Mouse (Mus musculus) megakaryocyte, embryonic 14.5 days (primary cell): ENCODE data around the gene Tbc1d16. TPM values are rescaled to one million over a fixed set of nuclear protein-coding genes. Genes with fewer than 3 reads are reported as not detected.

Source experiments
- H3K27me3 ChIP-seq: replicated peaks from 2 replicates; pipeline ENCODE3; 2012; ENCODE audit warnings: inconsistent platforms
- H3K36me3 ChIP-seq: replicated peaks from 2 replicates; pipeline ENCODE3; 2012; ENCODE audit warnings: low read length, inconsistent platforms, mixed read lengths
- H3K4me1 ChIP-seq: 2 replicates; pipeline ENCODE4 v1.6.1; 2012; ENCODE audit warnings: inconsistent platforms
- H3K4me3 ChIP-seq: replicated peaks from 2 replicates; pipeline ENCODE3; 2012; ENCODE audit warnings: moderate library complexity, mild to moderate bottlenecking, inconsistent platforms
- H3K9me3 ChIP-seq: 2 replicates; pipeline ENCODE4 v1.6.1; 2012; ENCODE audit warnings: inconsistent platforms
- FLI1 ChIP-seq: IDR thresholded peaks from 2 replicates; pipeline ENCODE4 v1.6.1; 2012; ENCODE audit warnings: low read length, inconsistent platforms, mixed read lengths
- GATA1 ChIP-seq: IDR thresholded peaks from 3 replicates; pipeline ENCODE4 v1.6.1; 2012; ENCODE audit warnings: mixed read lengths, low read length, inconsistent platforms, borderline replicate concordance
- polyA plus RNA-seq: library from polyadenylated mRNA; stranded (reverse); fragments of >175 nt; gene quantifications from 2 replicates; pipeline ENCODE4 v1.2.3, GENCODE M21; 2012; ENCODE audit warnings: low replicate concordance; ENCODE audit not compliant: insufficient read depth

The Tbc1d16 gene
- polyA plus RNA-seq, 1 experiment, result 0.85 TPM

DNA sequence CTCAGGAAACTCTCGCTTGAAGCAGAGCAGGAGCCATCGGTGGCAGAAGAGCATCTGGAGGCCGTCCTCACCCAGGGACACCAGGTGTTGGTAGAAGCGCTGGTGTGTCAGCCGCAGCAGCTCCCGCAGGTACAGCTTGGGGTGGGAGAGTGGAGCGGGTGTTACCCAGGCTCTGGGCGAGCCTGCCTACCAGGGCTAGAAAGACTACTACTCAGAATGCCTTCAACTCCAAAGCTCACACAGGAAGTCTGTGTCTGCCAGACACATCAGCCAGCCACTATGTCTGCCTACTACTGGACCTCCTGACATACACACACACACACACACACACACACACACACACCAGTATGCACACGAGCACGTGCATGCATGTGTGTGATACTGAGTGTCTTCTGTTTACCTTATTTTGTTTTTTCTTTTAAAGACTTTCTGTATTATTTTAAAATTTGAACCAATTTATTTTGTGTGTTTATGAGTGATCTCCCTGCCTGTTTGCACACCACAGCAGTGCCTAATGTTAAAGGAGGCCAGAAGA is 77.2 kb downstream of the Tbc1d16 start:
- no peaks in the 10 kb centered on the region for H3K9me3 ChIP-seq

DNA sequence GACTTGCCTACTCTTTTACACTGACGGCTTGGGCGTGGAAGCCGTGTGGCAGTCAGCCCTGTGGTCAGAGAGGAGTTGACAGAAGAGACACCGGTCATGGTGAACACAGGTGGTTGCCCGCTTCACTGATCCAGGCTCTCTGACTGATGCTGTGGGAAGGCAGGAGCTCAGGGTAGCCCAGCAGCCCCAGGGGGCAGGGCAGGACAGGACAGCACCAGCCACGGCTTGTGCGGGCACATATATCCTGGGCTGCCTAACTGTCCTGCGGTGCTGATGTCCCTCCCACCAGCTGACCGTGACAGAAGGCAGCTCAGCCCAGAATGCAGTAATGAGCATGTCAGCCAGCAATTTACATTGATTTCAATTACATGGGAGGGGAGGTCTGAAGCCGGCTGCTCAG is 77.9 kb downstream of the Tbc1d16 start:
- no peaks in the 10 kb centered on the region; the same call in 1 of the 2 replicates for H3K4me1 ChIP-seq
- H3K36me3 ChIP-seq, result peaks cover 4% of the 10 kb centered on the region
- peaks cover 67% of the 10 kb centered on the region for H3K27me3 ChIP-seq
- no peak overlapping the region for H3K4me3 ChIP-seq
- H3K9me3 ChIP-seq, result no peaks in the 10 kb centered on the region
- no peak for TF ChIP-seq GATA1
- no peak for TF ChIP-seq FLI1

More for the DNA sequence above, 77.2 kb downstream of the Tbc1d16 start:
- Histone ChIP-seq H3K4me1 (no peaks in the 10 kb centered on the region; the same call in 1 of the 2 replicates), H3K36me3 (peaks cover 4% of the 10 kb centered on the region), H3K4me3 (no peak overlapping the region), H3K27me3 (peaks cover 62% of the 10 kb centered on the region)
- TF ChIP-seq FLI1, result no peak
- no peak for TF ChIP-seq GATA1

DNA sequence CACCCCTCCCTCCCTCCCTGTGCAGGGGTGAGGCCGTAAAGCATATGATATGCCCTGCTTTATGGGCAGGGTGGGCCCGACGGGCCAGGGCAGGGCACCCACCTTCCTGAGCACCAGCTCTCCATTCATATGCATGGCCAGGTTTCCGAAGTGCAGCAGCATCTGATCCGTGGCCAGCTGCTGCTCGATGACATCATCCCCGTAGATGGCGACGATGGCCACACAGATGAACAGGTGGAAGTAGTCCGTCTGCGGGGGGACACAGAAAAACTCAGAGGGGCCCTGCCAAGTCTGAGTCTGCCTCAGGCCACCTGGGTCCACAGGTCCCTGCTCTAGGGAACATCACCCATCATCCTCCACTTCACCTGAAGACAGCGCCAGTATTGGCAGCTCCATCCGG is 79.5 kb downstream of the Tbc1d16 start:
- peaks cover 4% of the 10 kb centered on the region for H3K36me3 ChIP-seq
- no peaks in the 10 kb centered on the region; the same call in 1 of the 2 replicates for H3K4me1 ChIP-seq
- H3K9me3 ChIP-seq, result no peaks in the 10 kb centered on the region
- peaks cover 72% of the 10 kb centered on the region for H3K27me3 ChIP-seq
- TF ChIP-seq FLI1 (no peak), GATA1 (no peak)
- H3K4me3 ChIP-seq, result no peak overlapping the region

DNA sequence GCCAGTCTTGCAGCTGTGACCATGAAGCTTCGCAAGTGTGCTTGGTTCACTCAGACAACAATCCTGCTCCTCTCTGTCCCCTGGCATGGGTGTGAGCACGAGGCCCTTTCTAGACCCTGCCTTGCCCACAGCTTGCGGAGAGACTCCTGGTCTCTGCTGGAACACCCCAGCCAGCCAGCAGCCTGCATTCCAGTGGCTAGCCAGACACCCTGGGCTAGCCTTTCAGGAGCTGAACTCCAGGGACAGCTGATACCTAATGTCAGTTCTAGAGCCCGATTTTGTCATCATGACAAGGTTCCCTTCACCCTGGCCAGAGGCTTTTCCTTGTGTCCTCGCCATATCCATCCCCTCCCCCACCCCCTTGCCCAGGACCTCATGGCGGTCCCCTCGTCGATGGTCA is 81.1 kb downstream of the Tbc1d16 start:
- peaks cover 71% of the 10 kb centered on the region for H3K27me3 ChIP-seq
- TF ChIP-seq FLI1, result no peak
- TF ChIP-seq GATA1, result no peak
- no peak overlapping the region for H3K4me3 ChIP-seq
- no peaks in the 10 kb centered on the region; the same call in 1 of the 2 replicates for H3K4me1 ChIP-seq
- peaks cover 2% of the 10 kb centered on the region for H3K36me3 ChIP-seq
- no peaks in the 10 kb centered on the region for H3K9me3 ChIP-seq

DNA sequence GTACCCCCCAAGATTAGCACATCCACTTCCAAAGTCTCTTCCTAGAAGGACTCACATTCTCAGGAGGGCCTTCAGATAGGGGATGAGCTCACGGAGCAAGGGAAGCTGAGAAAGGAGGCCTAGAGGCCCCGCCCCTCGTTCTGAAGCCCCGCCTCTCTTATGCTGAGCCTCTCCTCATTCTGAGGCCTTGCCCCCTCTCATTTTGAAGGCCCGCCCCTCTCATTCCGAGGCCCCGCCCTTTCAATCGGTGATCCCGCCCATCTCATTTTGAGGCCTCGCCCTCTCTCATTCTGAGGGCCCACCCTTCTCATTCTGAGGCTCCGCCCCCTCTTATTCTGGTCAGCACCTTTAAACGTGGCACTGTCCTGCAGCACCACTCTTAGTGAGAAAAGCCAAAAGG is 82.2 kb downstream of the Tbc1d16 start:
- H3K9me3 ChIP-seq, result no peaks in the 10 kb centered on the region

DNA sequence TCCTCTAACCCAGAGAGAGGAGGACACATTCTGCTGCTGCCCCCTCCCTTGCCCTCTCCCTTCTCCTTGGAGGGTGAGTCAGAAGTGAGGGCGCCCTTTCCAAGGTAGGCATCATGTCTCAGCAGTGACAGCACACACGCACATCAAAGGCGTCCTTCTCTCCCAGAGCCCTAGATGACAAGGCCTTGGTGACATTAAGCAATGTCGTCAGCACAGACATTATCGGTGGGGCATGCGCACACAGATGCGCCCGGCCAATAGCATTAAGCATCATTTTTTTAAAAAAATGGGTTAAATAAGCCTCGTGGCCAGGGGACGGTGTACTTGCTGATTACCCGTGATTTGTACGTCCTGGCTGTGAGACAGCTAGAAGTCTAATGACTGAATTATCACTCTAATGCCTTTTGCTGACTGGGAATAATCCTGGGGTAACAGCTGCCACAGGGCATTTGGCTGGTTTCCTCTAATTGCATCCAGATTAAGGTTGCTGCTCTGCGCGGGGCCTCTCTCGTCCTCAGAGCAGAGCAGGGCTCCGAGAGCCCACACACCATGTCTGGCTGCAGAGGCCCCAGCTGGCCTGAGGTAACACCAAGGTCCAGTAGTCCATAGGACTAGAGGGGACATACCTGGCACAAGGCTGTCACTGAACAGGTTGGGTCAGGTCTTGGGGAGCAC is 83.4 kb downstream of the Tbc1d16 start:
- no peaks in the 10 kb centered on the region for H3K9me3 ChIP-seq
- no peaks in the 10 kb centered on the region for H3K4me1 ChIP-seq
- peaks cover 2% of the 10 kb centered on the region for H3K36me3 ChIP-seq
- H3K27me3 ChIP-seq, result peaks cover 86% of the 10 kb centered on the region
- no peak for TF ChIP-seq GATA1
- TF ChIP-seq FLI1, result no peak
- H3K4me3 ChIP-seq, result no peak overlapping the region

More for the DNA sequence above, 82.2 kb downstream of the Tbc1d16 start:
- TF ChIP-seq FLI1, result no peak
- peaks cover 80% of the 10 kb centered on the region for H3K27me3 ChIP-seq
- no peak overlapping the region for H3K4me3 ChIP-seq
- H3K4me1 ChIP-seq, result no peaks in the 10 kb centered on the region; the same call in 1 of the 2 replicates
- H3K36me3 ChIP-seq, result peaks cover 2% of the 10 kb centered on the region

DNA sequence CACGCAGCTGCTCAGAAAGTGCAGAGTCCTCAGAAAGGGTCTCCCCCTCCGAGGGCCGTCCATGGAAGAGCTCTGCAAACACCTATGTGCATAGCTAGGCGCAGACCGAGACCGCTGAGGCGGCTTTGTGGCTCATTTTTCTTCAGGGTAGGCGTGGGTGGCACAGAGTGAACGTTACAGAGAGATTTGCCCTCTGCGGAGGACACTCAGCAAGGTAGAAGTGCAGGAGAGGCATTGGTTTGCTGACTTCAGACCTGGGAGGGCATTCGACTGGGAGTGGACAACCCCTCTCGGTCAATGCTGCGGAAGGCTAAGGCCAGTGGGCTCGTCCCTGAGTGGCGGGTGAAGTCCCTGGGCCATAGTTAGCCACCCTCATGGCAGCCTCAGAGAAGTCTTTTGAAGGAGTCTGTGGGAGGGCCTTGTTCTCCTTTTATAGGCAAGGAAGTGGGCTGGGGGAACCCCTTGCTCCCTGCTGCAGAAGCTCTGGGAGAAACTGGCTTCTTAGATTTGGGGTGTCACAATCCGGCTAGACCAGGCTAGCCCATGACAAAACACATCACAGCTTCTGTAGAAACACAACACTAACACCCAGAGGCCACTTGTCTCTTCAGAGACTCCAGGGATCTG is 84.8 kb downstream of the Tbc1d16 start:
- Histone ChIP-seq H3K27me3 (peaks cover 86% of the 10 kb centered on the region), H3K9me3 (no peaks in the 10 kb centered on the region), H3K36me3 (peaks cover 2% of the 10 kb centered on the region), H3K4me3 (no peak overlapping the region), H3K4me1 (no peaks in the 10 kb centered on the region)
- TF ChIP-seq FLI1 (no peak), GATA1 (no peak)

DNA sequence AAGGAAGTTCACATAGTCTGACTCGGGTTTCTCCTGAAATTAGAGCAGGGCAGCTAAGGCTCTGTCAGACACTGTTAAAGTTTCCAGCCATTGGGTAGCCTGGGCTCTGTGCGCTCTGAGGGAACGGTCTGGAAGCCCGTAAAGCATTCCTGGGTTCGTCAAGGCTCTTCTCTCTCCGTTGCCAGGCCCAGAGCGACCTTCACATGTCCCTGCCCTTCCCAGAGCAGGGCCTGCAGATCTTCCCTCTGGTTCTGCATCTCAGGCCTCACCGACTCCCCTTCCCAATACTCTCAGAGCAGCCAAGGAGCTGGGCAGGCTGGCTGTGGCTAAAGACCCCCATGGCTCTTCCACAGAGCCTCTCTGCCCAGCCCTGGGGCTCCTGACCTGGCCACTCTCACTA is 85.7 kb downstream of the Tbc1d16 start:
- Histone ChIP-seq H3K4me1 (no peaks in the 10 kb centered on the region), H3K9me3 (no peaks in the 10 kb centered on the region), H3K4me3 (no peak overlapping the region), H3K36me3 (no peaks in the 10 kb centered on the region), H3K27me3 (peaks cover 86% of the 10 kb centered on the region)
- TF ChIP-seq FLI1 (no peak), GATA1 (no peak)

DNA sequence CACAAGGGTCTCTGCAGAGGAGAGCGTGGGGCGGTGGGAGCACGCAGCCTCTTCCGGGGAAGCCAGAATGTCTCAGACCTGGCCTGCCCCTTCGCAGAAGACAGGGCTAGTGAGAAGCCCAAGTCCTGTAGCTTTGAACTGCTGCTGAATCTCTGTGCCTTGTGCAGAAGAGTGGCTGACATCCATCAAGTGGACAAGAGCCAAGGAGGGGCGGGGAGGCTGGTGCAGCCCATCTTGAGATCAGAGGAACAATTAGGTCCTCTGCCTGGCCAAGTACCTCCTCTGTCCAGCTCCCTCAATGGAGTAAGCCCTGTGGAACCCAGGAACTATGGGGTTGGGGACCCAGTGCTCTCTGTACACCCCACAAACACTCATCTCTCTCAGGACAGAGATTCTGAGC is 89.3 kb downstream of the Tbc1d16 start:
- H3K36me3 ChIP-seq, result no peaks in the 10 kb centered on the region
- peaks cover 12% of the 10 kb centered on the region for H3K4me1 ChIP-seq
- TF ChIP-seq GATA1, result no peak
- no peak for TF ChIP-seq FLI1
- H3K27me3 ChIP-seq, result peaks cover 92% of the 10 kb centered on the region
- H3K4me3 ChIP-seq, result no peak overlapping the region
- H3K9me3 ChIP-seq, result no peaks in the 10 kb centered on the region

DNA sequence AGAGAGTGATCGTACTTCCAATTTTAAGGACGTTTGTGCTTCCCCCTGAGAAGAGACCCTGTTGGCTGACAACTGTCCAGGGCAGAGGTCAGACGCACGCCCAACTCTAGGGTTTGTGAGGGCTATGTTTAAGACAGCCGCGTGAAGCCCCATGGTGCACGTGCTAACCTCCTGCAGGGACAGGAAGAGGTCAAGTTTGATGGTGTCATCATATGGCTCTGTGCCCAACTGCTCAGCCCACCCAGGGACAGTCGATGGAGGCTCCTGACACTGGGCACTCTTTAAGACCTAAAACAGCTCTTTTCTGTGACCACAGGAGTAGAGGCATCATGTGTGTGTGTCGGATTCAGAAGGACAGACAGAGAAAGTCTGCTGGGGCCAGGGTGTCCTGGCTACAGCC is 90.1 kb downstream of the Tbc1d16 start:
- Histone ChIP-seq H3K4me3 (no peak overlapping the region), H3K27me3 (peaks cover 92% of the 10 kb centered on the region), H3K9me3 (no peaks in the 10 kb centered on the region), H3K4me1 (peaks cover 19% of the 10 kb centered on the region), H3K36me3 (no peaks in the 10 kb centered on the region)
- TF ChIP-seq GATA1 (no peak), FLI1 (no peak)
